ENCODE assay signal across 32 mouse cellular contexts in genomic region chr7:45027761-45028160, GRCm38 (mm10).
"Had no signal": no experiment of that assay in that cellular context is flagged by ENCODE, and none has a peak within 500 bp of the region (broad histone marks: within the 10 kb centered on the region; RNA-seq: fewer than 3 reads in every experiment).

No protein-coding gene starts in this region.

- H3K4me2 ChIP-seq: limb, embryonic 12.5 days; limb, embryonic 13.5 days; limb, embryonic 15.5 days; liver, embryonic 11.5 days; liver, embryonic 12.5 days; liver, embryonic 13.5 days; liver, embryonic 15.5 days; lung, embryonic 14.5 days; lung, embryonic 15.5 days; midbrain, embryonic 11.5 days; midbrain, embryonic 12.5 days; midbrain, embryonic 13.5 days; midbrain, embryonic 15.5 days; neural tube, embryonic 12.5 days had no signal

- H3K9me3 ChIP-seq: limb, embryonic 10.5 days; limb, embryonic 12.5 days; limb, embryonic 13.5 days; limb, embryonic 15.5 days; liver, embryonic 12.5 days; liver, embryonic 13.5 days; liver, embryonic 15.5 days; lung, embryonic 15.5 days; megakaryocyte, embryonic 14.5 days; midbrain, embryonic 10.5 days; midbrain, embryonic 12.5 days; midbrain, embryonic 13.5 days; midbrain, embryonic 15.5 days; neural tube, embryonic 12.5 days had no signal

- DNase-seq: left cerebral cortex, postnatal 4 days; liver; liver, embryonic 13.5 days; liver, postnatal 0 days; lung, adult 18-20 months; lung, adult 2 months; lung, embryonic 14.5 days; lung, postnatal 10 days; lung, postnatal 14 days; lung, postnatal 36 days; lung, postnatal 4 days; midbrain, embryonic 14.5 days had no signal

- H3K9ac ChIP-seq: limb, embryonic 12.5 days; limb, embryonic 13.5 days; limb, embryonic 15.5 days; liver, embryonic 12.5 days; liver, embryonic 13.5 days; liver, embryonic 14.5 days; liver, embryonic 15.5 days; liver, postnatal 0 days; lung, embryonic 14.5 days; lung, embryonic 15.5 days; midbrain, embryonic 12.5 days; midbrain, embryonic 13.5 days; midbrain, embryonic 15.5 days; neural tube, embryonic 12.5 days had no signal

- H3K27me3 ChIP-seq: limb, embryonic 12.5 days; limb, embryonic 13.5 days; limb, embryonic 15.5 days; liver, embryonic 12.5 days; liver, embryonic 13.5 days; liver, embryonic 15.5 days; lung, embryonic 15.5 days; megakaryocyte, embryonic 14.5 days; midbrain, embryonic 12.5 days; midbrain, embryonic 13.5 days; midbrain, embryonic 15.5 days; neural tube, embryonic 12.5 days had no signal

- H3K4me1 ChIP-seq: limb, embryonic 10.5 days; liver, embryonic 12.5 days; lung, embryonic 15.5 days had no signal

- H3K27ac ChIP-seq: limb, embryonic 10.5 days; limb, embryonic 12.5 days; limb, embryonic 13.5 days; limb, embryonic 15.5 days; liver, embryonic 12.5 days; liver, embryonic 13.5 days; liver, embryonic 14.5 days; liver, embryonic 15.5 days; lung, embryonic 15.5 days; macrophage; midbrain, embryonic 10.5 days; midbrain, embryonic 12.5 days; midbrain, embryonic 13.5 days; midbrain, embryonic 15.5 days; neural tube, embryonic 12.5 days had no signal

- H3K4me3 ChIP-seq: limb, embryonic 10.5 days; limb, embryonic 12.5 days; limb, embryonic 13.5 days; limb, embryonic 15.5 days; liver, embryonic 12.5 days; liver, embryonic 13.5 days; liver, embryonic 15.5 days; lung, embryonic 15.5 days; megakaryocyte, embryonic 14.5 days; midbrain, embryonic 12.5 days; midbrain, embryonic 13.5 days; midbrain, embryonic 15.5 days; myocyte; neural tube, embryonic 12.5 days had no signal

- ATAC-seq: lung, postnatal 0 days; midbrain, embryonic 13.5 days; midbrain, embryonic 15.5 days; midbrain, embryonic 16.5 days had no signal
